Mouse (Mus musculus) frontal cortex, postnatal 25 days (tissue): ENCODE measurements around the gene Sypl2.

ENCODE experiments used
- DNase-seq, 2 experiments: peaks; one replicate each; pipeline ENCODE4 v3.0.0; 2022; ENCODE audit warnings: low spot score in 2 of 2

Gene Sypl2

DNA sequence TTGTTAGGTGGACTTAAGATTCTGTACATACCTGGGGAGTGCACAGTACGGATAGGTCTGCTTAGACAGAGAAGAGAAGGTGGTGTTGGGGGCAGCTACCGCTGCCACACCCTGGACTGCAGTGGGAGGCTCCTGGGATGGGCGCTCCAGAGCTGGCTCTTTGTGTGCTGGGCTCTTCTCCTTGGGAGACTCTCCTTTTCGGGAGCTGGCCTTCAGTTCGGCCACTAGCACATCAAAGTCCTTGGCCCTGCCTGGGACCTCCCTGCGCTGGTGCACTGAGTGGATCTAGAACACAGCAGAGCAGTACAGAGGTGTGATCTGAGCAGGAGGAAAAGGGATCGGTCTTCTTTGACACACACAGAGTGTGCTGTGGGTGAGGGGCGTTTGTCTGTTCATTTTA, 20.8 kb downstream of the Sypl2 start:
- no peak for DNase-seq

DNA sequence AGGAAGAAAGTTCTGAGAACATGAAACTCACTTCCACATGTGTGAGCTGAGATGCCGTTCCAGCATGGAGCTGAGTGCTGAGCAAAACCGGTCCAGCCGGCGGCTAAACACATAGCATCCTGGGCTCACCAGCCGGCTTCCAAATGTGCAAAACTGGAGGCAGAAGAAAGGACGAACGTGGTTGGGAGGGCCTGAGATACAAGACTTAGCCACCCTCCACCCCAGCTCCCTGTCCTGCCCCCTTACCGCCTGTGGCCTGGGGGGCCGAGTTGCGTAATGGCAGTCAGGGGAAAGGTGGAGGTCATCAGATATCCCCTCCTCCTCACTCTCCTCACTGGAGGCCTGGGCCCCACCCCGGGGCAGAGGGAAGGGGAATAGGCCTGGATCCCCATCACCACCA, 22.0 kb downstream of the Sypl2 start:
- no peak for DNase-seq

DNA sequence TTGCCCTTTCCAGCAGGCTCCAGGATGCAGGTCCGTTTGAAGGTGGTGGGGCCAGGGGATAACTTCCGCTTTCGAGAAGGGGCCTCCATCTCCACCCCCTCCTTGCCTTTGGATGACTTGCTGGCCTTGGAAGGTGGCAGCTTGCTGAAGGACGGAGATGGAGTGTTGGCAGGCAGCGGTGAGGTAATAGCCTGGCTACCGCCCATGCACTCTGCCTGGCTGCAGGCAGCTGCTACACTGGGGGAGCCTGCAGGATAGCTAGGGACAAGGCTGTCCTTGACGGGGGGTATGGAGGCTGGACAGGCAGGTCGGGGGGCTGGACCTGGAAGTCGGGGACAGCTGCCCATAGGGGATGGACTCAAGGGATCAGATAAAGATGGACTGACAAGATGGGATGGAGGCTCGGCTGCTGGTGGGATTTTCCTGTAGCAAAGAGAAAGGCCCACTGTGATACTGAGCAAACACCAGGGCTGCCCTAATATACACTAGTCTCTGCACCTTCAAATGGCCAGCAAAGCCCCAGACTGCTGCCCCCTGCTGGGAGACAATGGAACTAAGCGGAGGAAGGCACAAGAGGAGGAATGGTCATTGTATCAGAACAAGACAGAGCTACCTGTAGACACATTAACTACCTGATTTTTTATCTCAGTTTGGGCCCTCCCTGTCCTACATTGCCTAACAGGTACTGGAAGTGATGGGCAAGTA, 22.7 kb downstream of the Sypl2 start:
- DNase-seq: peak; percentile 74 to 81

DNA sequence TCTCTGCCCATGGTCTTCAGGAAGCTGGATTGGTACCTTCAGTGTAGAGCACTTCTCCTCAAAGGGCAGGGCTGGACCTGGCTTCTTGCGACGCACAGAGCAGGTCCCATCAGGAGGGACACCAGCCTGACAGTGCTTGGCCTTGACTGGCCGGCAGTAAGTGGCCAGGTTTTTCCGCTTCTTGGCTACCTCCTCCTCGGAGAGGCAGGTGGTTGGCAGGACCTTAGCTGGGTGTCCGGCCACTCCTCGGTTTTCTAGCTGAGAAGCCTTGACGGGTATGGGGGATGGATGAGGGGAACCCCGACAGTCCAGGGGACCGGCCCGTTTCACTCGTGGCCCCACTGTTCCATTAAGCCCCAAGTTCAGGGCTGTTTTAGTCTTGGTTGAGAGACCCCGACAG, 23.2 kb downstream of the Sypl2 start:
- DNase-seq: no peak

DNA sequence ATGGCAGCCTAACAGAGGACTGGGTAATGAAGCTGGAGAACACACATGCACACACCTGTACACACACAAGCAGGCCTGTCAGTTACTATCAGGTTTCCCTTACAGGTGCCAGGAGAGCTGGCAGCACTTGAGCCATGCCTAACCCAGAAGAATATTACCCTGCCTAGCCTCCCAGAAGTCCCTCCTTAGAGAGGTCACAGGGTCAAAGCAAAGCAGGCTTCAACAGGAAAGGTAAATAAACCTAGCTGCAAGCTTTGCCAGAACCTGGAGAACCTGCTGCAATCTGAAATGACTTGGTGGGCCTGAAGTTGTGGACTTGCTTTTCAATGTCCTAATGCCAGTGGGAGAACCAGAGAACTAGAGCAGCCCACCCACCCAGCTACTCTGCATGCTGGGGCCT, 23.9 kb downstream of the Sypl2 start:
- DNase-seq: no peak

DNA sequence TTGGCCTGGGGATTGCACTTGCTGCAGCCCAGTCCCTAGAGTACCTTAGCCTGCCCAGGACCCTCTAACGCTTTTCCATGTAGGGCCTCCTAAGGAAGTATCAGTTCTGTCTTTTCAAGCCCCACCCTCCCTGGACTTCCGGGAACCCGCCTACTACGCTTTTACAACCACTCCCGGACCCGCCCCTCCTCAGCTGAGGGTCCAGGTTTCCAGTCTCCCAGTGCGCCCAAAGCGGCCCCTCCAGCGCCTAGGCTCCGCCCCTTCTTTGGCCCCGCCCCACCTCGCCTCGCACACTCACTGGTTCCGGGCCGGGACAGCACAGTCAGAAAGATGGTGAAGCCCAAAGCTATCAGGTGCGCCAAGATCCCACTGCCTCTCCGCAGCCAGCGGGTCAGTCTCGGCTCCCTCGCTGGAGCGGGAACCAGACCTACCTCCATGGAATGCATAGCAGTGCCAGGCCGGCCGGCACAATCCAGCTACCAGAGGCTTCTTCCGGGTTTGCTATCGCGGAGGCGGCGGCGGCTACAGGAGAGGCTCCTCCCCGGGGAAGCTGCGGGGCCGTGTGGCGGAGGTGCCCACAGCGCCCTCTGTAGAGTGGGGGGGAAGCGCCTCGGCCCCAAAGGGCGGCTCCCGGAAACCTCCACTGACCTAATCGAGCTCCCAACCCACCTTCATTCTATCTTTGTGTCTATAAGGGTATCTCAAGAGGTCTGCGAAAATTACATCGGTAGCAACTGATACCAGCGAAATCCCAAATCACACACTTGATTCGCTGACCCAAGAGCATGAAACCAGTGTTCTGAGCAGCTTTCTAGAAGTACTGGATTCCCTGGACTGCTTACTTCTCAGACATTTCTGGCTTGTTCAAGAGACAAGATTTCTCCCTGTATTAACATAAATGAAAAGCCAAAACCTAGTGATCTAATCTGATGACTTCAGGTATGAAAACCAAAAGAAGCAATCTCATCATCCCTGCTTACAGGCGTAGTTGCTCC, 25.8 kb downstream of the Sypl2 start, which contains the start of gene Cyb561d1:
Gene Cyb561d1, minus strand, starts transcription at position 884 of the 995 bp plus-strand sequence.
- peak; percentile 80 to 84 for DNase-seq

DNA sequence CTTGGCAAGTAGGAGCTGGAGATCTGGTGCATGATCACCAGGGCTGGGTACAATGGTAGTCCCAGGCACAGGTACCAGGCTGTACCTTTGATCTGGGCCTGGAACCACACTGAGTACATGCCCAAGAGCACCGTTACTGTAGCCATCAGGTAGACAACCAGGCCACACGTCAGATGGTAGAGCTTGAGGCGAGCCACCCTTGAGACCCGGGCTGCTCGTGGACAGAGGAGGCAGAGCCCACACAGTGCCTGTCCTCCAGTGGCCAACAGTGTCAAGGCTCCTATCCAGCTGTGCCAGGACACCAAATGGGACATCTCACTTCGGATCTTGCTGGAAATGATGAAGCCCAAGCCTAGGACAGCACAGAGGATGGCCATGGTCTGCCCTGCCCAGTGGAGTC, 27.2 kb downstream of the Sypl2 start:
- DNase-seq: no peak

DNA sequence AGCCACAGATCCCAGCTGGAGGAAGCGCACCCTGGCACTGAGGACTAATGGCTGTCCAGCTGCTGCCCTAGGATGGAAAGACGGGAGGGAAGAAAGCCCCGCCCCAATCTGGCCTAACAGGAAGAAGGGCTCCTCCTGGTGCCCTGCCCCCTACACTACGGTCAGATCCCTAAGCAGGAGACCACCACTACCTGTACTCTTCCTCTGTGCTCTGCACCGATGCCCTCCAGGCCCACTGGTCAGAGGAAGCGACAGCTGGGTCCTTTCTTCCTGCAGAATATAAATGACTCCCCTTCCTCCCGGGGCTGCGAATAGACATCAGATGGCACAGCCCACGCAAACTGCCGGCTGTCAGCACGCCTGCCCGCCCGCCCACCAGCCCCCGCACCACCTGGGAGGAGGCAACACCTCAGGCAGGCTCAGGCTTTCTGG, 29.4 kb downstream of the Sypl2 start:
- DNase-seq: peak in 1 of 2 experiments; percentile 55

DNA sequence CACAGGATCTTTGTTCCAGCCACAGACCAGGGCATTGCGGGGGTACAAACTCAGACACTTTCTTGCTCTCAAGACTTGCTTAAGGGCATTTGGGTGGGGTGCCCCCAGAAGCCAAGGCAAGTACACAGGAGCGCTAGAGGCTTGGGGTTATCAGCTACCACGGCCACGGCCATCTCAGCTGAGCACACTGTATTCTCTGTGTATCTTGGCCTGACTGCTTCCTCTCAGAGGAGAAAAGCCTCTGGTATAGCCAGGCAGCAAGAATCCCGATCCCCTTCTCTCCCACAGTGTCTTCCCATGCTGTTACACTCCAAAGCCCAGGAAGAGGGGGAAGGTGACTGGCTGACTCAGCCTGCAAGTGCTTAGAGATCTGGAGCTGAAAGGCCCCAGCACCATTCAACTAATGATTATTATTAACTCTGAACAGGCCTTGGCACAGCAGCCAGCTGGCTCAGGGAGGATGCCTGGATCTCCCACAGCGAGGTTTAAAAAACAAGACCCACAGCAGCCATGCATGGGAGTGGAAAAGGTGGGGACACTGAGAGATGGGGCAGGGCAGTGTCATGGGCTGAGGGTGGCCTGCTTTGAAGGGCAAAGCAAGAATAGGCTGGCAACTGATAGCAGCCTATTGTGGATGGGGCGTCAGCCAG, 30.4 kb downstream of the Sypl2 start:
- DNase-seq: no peak

DNA sequence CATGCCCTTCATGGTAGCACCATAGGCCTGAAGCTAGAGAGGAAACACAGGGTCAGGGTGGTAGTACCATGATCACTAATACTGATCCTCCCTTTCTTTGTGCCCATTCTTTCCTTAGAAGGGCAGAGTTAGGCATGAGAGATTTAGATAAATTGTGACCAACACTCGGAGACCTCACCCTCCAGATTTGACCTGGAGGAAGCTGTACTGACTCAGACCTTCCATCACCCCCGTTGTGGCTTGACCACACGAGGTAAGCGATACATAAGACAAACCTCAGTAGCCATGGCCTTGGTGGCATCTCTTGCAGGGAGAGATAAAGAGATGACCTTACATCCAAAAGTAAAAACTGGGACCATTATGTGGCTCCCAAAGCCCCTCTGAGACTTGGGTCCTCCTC, 31.2 kb downstream of the Sypl2 start:
- no peak for DNase-seq

DNA sequence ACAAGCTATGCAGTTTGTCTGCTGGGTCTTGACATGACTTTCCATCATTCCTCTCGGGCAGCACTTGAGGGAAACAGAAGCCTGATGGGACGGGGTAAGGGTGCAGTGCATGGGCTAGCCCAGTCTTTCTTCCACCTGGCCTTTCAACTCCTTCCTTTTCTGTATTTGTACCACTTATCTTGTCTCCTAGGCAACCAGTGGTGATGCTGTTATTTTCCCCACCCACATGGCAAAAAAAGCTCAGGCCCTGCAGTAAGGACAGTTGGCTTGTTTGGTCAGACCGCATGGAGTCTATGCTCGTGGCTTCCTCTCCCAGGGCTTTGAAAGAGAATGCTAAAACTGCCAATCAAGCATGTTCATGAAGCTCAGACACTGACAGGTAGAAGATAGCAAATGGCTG, 32.8 kb downstream of the Sypl2 start:
- DNase-seq: no peak

DNA sequence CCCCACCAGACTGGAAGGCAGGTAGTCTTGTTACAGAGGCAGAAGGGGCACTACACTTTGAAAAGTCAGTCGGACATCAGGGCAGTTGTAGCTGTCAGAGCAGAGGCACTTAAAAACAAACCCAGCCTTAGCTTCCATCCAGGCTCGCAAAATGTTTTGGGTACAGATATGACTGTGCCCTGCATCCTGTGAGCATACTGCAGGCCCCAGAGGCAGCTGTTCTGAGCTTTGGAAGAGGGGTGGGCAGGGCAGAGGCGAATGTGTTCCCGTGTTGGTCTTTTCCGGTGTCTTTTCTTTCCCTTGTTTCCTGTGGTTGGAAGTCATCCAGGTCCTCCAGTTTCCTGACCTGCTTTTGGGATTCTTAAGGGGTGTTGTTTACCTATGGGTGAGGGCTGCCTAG, 36.6 kb downstream of the Sypl2 start:
- no peak for DNase-seq

DNA sequence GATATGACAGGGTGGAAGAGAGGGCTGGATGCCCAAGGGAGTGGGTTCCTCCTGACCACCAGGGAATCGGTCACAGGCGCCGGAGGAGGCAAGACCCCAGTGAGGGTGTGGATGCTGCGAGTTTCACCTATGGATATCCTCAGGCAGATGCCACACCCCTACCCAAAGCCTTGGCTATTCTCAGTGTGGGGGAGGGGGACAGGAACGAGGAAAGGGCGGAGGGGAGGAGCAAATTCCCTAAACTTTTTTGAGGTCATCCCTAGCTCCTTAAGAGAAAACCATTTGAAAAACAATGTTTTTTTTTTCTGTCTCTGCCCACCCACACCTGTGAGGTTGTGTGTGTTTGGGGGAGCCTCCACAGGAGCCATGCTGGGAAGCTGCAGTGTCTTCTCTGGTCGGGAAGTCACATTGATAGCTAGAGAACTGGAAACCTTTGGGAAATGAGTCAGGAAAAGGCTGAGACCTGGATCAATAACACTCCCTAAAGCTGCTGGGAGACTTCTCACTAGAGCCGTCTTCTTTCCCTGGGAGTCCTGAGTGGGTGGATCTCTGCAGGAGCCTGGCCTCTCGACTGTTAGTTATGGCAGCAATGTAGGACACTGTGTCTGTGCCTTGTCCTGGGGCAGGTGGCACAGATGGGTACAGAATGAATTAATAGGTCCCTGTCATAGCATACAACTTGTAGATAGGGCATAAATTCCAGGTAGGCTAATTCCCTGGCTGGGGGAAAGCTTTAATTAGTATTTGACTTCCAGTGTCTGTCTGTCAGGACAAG, 37.5 kb downstream of the Sypl2 start:
- no peak for DNase-seq

DNA sequence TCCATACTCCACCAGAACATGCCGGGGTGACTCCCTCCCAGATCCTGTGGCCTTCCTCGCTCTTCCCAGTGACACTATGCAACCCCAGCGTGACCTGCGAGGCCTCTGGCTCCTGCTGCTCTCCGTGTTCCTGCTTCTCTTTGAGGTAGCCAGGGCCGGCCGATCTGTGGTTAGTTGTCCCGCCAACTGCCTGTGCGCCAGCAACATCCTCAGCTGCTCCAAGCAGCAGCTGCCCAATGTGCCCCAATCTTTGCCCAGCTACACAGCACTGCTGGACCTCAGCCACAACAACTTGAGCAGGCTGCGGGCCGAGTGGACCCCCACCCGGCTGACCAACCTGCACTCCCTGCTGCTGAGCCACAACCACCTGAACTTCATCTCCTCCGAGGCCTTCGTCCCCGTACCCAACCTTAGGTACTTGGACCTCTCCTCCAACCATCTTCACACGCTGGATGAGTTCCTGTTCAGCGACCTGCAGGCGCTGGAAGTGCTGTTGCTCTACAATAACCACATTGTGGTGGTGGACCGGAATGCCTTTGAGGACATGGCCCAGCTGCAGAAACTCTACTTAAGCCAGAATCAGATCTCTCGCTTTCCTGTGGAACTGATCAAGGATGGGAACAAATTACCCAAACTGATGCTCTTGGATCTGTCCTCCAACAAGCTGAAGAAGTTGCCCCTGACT, 39.2 kb downstream of the Sypl2 start:
- no peak for DNase-seq

DNA sequence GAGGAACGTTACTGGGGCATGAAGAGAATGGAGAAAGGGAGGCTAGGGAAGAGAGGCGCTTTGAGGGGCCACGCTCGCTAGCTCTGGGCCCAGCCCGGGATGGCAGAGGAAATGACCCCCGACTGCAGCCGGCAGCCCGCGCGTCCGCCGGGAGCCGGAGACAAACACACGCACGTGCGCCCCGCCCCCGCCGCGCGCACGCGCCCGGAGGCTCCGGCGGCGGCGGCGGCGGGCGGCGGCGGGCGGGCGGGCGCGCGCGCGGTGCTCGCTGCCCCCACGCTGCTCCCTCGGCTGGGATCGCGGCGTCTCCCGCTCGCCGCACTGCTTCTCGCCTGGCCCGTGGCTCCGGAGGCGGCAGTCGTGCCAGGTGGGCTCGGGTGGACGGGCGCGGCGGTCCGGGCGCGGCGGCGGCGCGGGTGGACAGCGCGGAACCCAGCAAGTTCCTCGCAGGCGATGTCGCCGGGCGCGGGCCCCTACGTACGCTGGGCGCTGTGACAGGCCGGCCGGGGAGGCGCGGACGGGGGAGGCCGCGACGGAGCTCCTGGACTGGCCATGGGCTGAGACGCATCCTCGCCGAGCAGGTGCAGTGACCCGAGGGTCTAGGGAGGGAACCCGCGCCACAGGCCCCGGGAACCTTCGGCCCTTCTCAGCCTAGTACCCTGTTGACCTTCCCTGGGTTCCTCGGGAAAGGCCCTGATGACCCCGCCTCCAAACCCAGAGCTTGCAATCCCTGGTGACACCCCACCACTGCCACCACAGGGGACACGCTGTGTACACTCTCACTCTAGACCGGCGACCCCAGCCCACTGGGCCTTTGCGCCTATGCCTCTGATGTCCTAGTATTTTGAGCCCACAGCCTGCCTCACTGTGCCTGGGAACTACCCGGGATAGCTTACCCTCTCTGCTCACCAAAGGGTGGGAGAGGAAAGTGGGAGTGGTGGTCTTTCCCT, 40.1 kb downstream of the Sypl2 start, which contains the start of gene Amigo1:
Gene Amigo1, plus strand, starts transcription at position 238 of the 950 bp plus-strand sequence.
- DNase-seq: no peak

DNA sequence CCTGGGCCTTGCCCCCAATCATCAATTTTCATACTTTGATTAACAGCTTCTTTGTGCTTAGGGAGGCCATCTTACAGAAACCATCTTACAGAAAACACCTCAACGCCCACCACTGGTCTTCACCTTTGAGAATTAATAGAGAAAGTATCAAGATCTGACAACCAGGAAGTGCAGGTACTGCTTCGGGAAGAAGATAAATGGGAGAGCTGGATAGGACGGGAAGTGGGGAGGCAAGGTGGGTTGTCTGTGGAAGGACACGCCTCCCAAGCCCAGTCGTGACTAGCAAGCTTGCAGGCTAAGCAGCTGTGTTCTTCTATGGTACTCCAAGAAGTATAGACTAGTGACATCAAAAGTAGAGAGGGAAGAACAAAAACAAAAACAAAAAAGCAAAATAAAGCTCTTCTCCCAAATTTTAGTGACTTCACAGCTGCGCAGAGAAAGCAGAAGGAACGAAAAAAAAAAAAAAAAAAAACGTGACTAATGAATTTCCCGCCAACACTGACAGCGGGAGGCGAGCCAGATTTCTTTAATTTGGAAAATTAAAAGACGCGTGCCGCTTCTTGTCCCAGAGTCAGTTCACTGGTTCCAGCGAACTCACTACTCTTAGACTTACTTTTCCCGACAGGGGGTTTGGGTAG, 40.9 kb downstream of the Sypl2 start:
- no peak for DNase-seq

DNA sequence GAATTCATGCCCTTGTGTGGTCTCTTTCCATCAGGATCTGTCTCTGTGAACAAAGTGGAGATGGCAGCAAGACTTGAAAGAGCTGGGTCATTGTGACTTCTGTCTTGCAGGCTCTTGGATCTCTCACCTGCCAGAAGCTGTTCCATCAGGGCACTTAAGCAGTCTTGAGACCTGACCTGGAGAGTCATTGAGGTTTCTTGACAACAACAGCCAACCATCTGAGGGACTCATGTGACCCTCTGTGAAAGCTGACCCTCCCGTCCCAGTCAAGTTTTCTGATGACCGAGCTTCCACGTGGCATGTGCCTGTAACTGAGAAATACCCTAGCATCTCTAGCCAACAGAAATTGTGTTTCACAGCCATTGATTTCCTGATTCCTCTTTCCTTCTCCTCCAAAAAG, 41.7 kb downstream of the Sypl2 start:
- DNase-seq: no peak

DNA sequence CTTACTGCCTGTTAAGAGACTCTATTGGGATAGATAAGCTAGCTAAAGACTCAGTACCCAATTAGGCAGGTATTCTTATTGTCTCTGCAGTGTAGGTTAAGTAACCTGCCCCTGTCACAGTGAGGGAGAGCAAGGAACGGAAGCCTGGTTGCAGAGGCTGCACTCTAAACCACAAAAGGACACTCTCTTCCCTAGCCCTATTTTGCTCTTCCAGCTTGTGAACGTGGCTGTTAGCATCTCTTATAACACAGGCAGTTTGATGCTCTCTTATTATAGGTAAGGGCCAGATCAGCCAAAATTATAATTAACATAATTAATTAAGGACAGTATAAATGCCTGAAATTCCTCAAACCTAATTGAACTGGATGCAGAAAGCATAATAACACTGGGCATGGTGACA, 45.9 kb downstream of the Sypl2 start:
- DNase-seq: no peak
